Mouse (Mus musculus) embryo, embryonic 9.5 days (tissue): ENCODE data around the gene Ttc39d.
"Not testable (repeated sequence)": the region's sequence is repeated elsewhere in the genome, so short reads cannot be mapped to it uniquely, and the experiment has no call there.

Experiments
- DNase-seq: peaks from one replicate; pipeline ENCODE4 v3.0.0-alpha.2; 2017; ENCODE audit errors: extremely low spot score

Ttc39d gene

DNA sequence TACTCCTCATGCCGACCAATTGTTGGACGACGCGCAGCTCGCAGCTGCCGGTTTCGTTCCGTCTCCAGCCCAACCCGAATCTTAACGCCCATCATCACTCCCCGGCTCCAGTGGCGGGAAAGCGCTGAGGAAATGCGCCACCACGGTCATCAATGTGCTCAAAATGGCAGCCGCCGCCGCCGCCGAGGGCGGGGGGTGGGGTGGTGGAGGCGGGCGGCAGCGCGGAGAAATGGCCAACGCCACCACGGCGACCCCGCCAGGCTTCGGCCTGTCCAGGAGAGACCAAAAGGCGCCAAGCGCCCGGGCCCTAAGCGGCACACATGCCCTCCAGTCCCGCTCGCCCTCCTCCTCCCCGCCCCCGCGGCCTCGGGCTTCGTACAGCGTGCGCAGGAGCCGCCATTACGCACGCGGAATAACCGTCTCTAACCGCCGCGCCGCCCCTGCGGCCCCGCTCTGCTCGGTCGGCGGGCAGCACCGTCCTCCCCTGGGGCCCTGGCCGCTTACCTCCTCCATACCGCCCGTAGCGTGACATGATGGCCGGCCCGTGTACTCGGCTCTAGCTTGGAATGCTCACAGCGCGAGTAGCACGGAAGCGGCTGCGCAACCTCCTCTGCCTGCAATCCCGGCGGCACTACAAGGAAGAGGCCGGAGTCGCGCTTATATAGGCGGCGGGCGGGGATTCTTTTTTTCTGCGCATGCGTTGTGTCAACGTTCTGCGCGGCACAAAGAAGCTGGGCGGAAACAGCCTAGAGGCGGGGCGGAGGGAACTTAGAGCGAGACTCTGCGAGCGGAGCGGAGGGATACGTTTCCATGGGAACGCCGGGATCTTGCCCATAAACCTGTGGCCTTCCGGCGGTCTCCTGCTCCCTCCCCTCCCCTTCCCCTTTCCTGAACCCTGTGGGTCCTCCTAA is at the start of gene Ttc39d, which contains the start of gene Srsf7:
Gene Ttc39d (plus strand): TSS at position 790 of the 911 bp plus-strand sequence.
Gene Srsf7 (minus strand): TSS at position 637 of the 911 bp plus-strand sequence.
- peak; percentile 99 for DNase-seq

GRCm38 (mm10) chr17:80157489-80157888 is 49.8 kb upstream of the Ttc39d start:
- DNase-seq: no peak

DNA sequence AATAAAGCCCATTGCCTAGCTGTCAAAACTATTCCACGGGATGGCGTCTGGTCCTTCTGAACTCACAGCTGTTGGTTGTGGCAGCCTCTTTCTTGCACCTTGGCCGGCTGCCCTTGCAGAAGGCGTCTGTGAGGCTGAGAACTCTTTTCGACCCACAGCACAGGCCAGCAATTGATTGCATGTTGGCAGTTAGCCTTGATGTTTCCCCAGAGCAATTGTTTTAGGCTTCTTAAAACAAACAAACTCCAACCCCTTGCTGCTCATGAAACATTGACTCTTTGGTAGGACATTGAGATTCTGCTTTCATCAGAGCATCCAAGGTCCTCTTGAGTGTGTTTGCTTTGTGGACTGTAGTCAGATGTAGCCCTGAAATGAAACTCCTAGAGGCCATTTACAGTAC is 46.8 kb upstream of the Ttc39d start:
- no peak for DNase-seq

DNA sequence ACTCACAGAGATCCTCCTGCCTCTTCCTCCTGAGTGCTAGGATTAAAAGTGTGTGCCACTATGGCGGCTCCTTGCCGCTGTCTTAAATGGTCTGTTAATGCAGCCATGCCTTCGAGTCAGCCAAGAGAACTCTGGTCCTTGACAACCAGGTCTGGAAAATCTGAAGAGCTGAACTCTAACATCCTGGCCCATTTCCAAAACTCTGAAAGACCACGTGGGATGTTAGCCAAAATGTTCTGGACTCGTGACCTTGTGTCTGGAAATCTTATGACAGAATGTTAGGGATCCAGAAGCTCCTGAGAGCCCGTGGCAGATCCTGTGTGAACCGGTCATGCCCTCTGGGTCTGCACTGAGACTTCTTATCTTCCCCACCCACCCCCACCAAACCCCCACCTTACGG is 43.3 kb upstream of the Ttc39d start:
- DNase-seq: no peak

DNA sequence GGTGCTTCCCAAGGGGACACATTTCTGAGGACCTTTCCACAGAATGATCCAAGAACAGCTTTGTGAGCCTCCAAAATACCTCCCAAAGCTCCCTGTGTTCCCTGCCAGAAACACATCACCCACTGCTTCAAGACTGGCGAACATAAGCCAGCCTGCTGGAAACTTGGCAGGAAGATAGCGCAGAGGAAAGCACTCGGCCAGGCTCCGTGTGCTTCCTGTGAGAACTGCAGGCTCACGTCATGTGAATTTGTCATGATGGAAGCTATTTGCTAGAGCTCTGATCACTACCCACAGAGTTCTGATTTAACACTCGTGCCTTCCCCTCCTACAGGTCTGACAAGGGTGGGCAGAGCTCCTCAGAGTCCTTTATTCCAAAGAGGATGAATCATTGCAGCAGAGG is 41.5 kb upstream of the Ttc39d start:
- no peak for DNase-seq

- no peak for DNase-seq
These were observed 40.9 kb upstream of the Ttc39d start for GRCm38 (mm10) chr17:80166346-80166745.

GRCm38 (mm10) chr17:80167436-80167835 is 39.8 kb upstream of the Ttc39d start:
- DNase-seq: peak; percentile 18

- DNase-seq: no peak
These were observed 39.4 kb upstream of the Ttc39d start for GRCm38 (mm10) chr17:80167851-80168251.

DNA sequence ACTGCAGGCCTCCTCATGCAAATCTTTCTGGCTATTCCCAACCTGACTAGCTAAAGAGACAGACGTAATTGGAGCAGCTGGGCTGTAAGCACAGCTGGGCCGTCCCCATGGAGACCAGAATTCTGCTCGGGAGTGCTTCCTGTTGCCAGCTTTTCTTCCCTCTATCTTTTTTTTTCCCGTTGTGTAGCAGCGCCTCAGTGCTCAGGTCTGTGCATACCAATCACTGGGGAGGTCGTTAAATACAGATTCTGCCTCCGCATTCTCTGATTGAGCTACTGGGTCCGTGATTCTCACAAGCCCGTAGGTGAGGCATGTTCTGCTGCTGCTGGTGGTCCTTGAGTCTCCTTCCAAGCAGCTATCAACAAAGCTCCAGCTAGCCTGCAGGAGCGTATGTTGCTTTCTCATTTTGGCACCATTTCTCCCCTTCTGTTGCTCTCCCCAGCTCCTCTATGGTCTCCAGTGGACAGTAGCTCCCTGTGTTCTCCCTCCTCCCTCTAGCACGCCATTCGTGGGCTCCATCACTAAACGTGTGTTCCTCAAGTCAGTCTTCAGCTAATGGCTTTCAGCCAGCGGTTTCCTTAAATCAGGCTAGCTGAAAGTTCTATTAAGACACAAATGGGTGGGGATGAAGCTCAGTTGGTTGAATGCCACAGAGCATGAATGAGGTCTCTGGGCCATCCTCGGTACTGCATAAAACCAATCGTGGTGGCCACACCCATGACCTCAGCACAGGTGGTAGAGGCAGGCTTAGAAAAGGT is 38.7 kb upstream of the Ttc39d start:
- peak; percentile 46 for DNase-seq

- no peak for DNase-seq
These were observed 37.5 kb upstream of the Ttc39d start for GRCm38 (mm10) chr17:80169792-80170191.

DNA sequence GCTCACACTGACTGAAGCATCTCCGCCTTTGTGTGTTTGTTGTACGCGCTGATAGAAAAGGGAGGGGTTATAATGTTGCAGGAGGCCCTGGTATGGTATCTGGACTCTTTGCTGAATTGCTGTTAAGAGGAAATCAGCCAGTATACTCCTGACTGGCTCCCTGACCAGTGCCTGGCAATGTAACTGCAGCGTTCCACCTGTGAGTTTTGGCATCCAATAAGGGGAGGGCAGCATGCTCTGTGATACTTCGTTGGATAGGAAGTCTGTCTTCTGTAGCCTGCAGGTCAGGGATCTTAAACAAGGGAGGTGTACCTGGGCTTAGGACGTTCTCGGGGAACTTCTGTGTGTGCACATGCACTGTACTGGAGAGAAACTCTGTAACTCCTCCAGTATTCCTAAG is 36.3 kb upstream of the Ttc39d start:
- no peak for DNase-seq

- DNase-seq: no peak
These were observed 35.3 kb upstream of the Ttc39d start for GRCm38 (mm10) chr17:80171948-80172347.

DNA sequence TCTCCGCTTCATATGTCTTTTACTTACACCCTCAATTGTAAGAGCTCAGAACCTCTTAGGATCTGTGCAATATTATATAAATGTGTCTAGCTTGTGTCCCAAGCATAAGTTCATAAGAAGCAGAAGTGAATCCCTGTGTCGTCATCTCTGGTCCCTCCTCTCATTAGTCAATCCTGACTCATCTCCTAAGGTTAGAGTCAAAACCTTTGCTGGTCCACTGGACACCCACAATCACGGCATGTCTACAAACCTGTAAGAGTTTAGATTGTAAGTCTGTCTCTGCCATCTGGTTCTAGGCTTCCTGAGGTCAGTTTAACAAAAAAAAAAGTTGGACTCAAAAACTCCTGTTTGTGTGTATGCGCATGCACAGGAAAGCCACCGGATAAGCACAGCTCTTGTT is 34.5 kb upstream of the Ttc39d start:
- no peak for DNase-seq

- DNase-seq: no peak
These were observed 33.6 kb upstream of the Ttc39d start for GRCm38 (mm10) chr17:80173708-80174107.

DNA sequence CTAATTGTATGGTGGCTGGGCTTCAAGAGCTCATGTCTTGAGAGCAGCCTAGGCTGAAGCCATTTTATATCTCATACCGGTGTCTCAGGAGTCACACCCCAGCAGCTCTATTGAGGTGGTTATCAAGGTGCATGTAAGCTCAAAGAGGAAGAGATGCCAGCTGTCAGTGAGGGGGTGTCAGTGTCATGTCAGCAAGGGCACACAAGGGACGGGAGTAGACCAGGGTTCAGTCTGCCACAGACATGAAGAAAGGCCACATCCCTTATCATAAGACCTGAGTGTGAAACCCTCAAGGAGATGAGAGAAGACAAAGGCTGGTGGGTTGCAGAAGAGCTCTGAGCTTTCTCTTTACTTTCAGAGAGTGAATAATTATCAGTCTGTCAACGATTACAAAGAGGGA is 33.1 kb upstream of the Ttc39d start:
- no peak for DNase-seq

DNA sequence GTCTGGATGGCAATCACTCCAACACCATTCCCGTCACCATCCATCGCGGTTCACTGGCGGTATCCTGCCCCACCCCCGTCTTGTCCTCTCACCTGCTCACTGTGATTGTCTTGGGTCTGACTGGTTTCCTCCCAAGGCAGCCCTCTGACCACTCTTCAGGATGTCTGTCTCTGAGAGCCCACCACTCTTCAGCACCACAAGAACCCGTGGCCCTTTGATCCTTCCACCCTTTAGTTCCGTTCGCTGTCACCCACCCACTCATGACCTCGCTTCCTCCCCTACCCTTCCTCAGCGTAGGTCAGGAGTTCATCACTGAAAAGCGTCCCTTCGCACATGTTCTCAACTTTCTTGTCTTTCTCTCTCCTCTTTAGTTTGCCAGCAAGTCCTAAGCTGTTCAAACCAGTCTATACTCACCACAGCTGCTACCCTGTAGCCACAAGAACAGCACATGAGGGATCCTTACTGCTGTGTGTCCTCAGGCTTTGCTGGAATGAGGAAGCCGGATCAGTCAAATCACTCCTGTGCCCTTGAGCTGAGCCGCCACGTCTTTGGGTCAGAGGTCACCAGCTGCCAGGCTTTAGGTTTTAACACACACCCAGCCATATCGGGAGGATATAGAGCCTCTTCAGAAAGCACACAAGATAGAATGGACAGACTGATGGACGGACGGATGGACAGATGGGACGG is 32.4 kb upstream of the Ttc39d start:
- DNase-seq: peak; percentile 14

DNA sequence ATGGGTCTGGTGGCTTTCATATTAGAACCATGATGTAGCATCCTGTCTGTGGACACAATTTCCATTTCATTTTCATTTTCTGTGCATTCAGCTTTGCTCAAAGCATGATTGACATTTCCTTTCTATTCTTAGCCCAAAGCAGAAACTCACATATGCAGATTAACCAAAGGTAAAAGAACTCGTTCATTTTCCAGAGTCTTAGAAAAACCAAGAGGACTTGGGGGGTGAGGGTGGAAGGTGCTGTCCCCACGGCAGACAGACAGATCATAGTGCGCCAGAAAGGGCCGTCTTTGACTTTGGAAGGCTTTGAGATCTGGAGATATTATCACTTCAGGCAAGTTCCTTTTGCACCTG is 31.9 kb upstream of the Ttc39d start:
- no peak for DNase-seq

- no peak for DNase-seq
These were observed 31.3 kb upstream of the Ttc39d start for GRCm38 (mm10) chr17:80175966-80176365.

- not testable (repeated sequence) for DNase-seq
These were observed 28.4 kb upstream of the Ttc39d start for GRCm38 (mm10) chr17:80178846-80179245.

DNA sequence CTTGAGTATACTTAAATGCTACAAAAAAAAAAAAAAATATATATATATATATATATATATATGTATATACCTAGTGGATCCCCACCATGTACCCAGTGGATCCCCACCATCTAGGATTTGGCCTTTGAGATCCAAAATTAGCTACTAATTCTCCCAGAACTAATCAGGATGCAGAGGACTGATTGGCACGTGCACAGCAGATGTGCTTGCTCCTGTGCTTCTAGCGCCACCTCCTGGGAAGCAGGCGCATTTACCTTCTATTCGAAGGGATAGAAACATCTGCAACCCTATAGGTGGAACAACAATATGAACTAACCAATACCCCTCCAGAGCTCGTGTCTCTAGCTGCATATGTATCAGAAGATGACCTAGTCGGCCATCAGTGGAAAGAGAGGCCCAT is 27.3 kb upstream of the Ttc39d start:
- DNase-seq: peak; percentile 64

GRCm38 (mm10) chr17:80180468-80180867 is 26.8 kb upstream of the Ttc39d start:
- no peak for DNase-seq

DNA sequence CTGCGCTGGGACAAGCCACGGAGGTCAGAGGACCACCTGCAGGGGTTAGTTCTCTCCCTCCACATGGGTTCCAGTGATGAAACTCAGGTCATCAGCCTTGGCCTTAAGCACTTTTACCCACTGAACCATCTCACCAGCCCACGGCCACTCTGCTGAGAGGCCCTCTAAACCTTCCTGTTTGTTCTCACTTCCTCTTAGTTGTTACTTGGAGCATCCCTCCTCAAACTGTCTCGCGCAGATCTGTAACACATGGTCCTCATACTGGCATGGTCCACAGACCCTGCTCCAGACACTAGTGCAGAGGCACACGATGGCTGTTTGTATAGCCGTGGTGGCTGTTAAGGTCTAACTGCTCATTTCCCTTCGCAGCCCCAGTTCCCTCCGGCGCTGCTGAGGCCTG is 23.6 kb upstream of the Ttc39d start:
- DNase-seq: no peak
